Mouse (Mus musculus): ENCODE results near the gene Cyld.

Gene Cyld

DNA sequence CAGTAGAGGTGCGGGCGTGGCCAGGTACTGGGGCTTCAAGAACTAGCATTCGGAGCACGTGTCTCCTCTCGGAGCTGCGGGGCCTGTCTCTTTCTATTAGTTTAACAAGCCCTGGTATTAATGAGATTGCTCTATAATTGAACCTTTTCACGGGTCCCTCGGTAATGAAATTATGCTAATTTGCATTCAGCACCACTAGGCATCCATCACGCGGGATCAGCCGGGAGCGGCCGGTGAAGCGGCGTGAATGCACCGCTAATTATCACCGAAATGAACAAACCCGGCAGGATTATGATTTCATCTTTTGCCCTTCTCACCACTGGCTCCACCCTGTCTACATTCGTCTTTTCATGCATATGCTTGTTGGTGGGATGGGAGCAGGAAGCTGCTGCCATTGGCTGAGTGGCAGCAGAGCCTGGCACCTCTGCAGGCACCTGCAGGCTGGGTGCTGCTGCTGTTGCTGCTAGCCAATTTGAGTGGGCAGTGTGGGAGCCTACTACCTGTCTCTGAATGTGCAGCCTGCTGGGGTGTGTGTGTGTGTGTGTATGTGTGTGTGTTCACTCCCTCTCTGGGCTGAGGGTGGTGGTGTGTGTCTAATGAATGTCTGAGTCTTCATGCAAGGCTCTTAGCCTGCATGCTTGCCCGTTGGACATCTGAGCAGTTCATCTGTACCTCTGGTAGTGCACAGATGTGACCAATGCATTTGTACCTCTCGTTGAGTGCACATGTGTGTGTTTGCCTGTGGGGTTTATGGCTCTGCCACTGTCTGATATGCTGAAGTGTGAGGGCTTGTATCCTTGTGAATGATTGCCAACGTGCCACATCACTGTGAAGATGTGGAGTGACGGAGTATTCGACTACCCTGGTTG is 97.2 kb downstream of the Cyld start:
- no peak for DNase-seq

DNA sequence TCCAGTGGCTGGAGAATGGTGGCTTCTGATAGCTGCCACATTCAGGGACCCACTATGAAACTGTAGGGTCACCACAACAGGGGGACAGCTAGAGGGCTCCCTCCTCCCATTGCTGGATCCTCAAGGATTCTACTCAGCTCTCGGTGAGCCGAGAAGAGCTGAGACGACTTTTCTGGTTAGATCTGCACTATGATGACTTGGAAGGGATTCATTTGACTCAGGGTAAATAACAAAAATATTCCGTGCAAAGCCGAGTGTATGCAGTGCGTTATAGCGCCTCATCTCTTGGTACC is 97.7 kb downstream of the Cyld start:
- DNase-seq, result no peak

DNA sequence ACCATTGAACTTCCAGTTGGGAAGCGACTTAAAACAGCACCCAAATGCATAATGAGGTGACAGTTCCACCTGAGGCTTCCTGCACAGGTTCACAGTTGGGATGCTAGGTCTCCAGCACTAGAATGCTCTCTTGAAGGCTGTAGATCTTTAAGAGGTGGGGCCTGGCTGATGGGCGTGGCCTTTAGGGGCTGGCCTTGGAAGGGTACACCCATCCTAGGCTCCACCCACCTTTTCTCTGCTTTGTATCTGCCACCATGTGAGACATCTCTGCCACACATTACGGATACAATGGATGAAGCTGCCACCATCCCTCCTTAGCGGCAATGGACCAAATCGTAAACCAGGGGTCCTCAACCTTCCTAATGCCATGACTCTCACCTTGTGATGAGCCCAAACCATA is 99.1 kb downstream of the Cyld start:
- no peak for DNase-seq

DNA sequence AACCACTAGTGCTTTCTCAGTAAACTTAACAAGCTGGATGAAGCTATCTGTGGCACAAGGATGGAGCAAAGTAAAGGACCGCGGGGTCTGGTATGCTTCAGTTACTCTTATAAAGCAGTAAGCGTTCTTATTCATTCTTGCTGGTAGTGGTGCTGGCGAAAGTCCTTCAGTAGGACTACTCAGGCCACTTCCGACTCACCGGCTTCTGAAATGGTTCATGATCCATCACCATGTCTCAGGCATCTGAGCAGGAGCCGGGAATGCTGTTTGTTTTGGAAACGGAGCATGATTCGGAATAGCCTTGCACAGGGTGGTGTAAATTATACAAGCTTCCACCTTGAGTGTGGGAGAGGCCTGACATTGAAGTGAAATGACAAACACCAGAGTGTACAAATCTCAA is 99.8 kb downstream of the Cyld start:
- no peak for DNase-seq
